Mouse (Mus musculus) neural tube, embryonic 10.5 days (tissue): ENCODE measurements around the gene Tmem121.
"Not testable (repeated sequence)": the region's sequence is repeated elsewhere in the genome, so short reads cannot be mapped to it uniquely, and the experiment has no call there.

Experiments used
- DNase-seq: peaks from one replicate; pipeline ENCODE4 v3.0.0-alpha.2; 2017; ENCODE audit warnings: low spot score; ENCODE audit errors: extremely low spot score

Tmem121 gene

DNA sequence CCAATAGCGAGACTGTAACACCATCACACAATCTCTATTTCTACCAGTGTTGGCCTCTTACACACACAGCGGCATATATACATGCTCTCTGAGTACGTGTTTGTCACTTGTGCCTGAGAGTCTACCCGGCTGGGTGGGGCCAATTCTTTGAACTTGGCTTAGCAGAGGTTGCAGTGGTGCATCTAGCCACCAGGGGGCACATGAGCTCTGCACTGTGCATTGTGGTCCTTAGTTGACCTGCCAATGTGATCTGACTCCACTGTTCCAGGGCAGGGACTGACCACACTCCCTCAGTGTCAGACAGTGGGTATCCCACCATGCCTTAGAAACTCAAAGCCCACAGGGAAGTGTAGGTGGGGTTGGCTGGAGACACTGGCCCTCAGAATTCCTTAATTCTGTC lies 34.1 kb downstream of the Tmem121 start:
- DNase-seq, result peak; percentile 47

- DNase-seq, result peak; percentile 36
Observed at GRCm38 (mm10) chr12:113220447-113220846, 34.7 kb downstream of the Tmem121 start.

- DNase-seq, result no peak
Observed at GRCm38 (mm10) chr12:113221289-113221688, 35.6 kb downstream of the Tmem121 start.

DNA sequence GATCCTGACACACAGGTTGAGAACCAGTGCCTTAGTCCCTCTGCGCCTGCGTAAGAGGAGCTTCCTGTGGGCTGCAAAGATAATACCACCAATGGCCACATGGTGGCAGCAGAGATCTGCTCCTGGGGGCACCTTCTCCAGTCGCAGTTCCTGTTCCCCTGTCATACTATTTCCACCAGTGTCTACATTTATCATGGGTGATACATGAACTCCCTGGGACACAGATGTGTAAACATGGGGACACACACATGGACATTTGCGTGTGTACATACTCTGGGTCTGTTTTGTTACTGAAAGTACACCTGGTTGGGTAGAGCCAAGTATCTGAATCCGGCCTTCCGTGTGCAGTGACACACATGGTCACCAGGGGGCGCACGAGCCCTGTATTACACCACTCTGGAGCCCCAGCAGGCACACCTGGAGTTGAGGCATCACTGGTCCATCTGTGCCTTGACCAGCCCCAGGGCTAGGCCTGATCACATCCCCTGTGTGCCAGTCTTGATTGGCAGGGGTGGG lies 36.4 kb downstream of the Tmem121 start:
- DNase-seq, result peak; percentile 91

GRCm38 (mm10) chr12:113222748-113223147 lies 37.0 kb downstream of the Tmem121 start:
- peak; percentile 45 for DNase-seq

GRCm38 (mm10) chr12:113224206-113224605 lies 38.5 kb downstream of the Tmem121 start:
- no peak for DNase-seq

DNA sequence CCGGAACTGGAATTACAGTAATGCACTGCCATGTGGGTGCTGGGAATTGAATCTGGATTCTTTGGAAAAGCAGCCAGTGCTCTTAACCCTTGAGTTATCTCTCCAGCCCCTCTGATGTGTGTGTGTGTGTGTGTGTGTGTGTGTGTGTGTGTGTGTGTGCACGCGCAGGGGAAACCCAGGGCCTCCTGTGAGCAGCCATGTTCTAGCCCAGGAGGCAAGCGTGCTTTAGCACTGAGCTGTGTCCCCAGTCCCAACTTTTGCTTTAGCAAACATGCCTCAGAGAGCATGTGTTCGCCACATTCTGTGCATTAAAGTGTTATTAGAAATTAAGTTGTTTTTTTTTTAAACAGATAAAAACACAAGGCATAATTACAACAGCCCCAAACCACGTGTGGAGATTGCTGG lies 39.0 kb downstream of the Tmem121 start:
- DNase-seq, result no peak

- no peak for DNase-seq
Observed at GRCm38 (mm10) chr12:113227970-113228593, 42.4 kb downstream of the Tmem121 start.

DNA sequence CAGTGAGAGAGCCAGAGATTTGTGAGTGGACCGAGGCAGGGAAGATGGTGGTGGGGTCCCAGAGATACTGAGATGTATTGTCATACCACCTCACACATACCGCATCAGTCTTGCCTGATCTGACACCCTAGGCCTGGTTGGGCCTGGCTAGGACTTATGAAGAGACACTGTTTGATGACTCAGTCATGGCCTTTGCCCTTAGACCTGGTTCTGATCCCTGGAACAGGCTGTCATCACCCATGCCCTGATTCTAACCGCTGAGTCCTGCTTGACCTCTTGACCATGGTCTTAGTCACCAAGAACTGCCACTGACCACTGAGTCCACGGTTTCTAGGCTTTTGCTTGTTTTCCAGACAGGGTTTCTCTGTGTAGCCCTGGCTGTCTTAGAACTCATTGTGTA lies 45.0 kb downstream of the Tmem121 start:
- DNase-seq, result no peak

- not testable (repeated sequence) for DNase-seq
Observed at GRCm38 (mm10) chr12:113231551-113232263, 46.0 kb downstream of the Tmem121 start.

DNA sequence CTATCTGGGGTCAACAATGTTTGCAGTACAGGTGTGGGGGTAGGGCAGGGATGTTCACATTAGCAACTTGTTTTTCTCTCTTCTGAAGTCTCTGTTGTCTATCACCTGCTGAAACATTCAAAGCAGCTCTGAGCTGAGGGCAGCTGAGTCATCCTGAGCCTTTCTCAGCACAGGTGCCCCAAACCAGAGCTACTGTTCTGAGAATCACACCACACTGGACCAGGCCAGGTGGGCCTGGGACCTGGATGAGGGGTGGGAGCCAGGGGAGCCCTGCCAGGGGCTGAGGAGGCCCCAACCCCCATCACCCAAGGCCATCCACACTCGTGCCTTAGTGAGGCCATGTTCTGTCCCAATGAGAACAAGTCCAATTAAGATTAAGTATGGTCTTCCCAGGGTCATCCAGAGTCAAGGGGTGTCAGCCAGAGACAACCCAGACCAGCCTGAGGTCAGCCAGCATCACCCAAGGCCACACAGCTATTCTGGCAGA lies 46.6 kb downstream of the Tmem121 start:
- DNase-seq, result not testable (repeated sequence)
